Mouse (Mus musculus): ENCODE measurements around the gene Gm49321.

Gm49321 gene

DNA sequence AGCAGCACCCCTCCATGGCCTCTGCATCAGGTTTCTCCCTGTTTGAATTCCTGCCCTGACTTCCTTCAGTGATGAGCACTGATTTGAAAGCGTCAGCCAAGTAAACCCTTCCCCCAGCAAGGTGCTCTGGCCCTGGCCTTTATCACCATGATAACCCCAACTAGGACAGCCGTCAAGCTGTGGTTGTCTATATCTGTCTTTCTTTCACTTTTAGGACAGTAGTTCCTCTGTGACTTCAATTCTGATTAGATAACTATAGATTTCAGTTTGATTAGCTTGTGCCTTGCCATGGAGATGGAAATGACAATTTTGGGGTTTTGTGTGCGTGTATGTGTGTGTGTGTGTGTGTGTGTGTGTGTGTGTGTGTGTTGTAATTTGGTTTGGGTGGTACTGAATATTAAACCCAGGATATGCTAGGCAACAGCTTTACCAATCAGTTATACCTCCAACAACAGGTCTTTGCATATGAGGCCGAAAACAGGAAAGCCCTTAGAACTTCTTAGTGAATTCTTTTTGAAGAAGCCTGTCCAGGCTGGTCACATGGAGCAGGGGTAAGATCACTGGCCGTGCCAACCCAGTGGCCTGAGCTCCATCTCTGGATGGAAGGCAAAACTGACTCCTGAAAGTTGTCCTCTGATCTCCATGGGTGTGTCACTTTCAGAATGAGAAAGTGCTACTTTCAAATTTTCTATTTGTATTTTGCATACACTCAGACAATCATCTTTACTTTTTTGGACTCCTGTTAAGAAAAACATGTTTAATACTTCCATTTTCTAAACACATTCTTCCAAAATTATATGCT lies 33.1 kb upstream of the Gm49321 start:
- H3K4me1 ChIP-seq (replicated peaks; ENCODE audit: low read depth, low read length) = peaks cover 14% of the 10 kb centered on the region
- no peaks in the 10 kb centered on the region for H3K36me3 ChIP-seq (ENCODE audit: insufficient read depth, low read length)
- no peaks in the 10 kb centered on the region for H3K9me3 ChIP-seq (ENCODE audit: low read length)
- TF ChIP-seq NANOG (IDR thresholded peaks at IDR 0.05; ENCODE audit: borderline replicate concordance, low read length) (no peak), POU5F1 (IDR thresholded peaks at IDR 0.05; ENCODE audit: borderline replicate concordance, low read length) (no peak), CTCF (conservative IDR thresholded peaks at IDR 0.05; ENCODE audit: low read length) (no peak)
- H3K27me3 ChIP-seq (ENCODE audit: insufficient read depth, low read length) = no peaks in the 10 kb centered on the region
- H3K4me3 ChIP-seq (replicated peaks; ENCODE audit: low read length) = no peak overlapping the region

DNA sequence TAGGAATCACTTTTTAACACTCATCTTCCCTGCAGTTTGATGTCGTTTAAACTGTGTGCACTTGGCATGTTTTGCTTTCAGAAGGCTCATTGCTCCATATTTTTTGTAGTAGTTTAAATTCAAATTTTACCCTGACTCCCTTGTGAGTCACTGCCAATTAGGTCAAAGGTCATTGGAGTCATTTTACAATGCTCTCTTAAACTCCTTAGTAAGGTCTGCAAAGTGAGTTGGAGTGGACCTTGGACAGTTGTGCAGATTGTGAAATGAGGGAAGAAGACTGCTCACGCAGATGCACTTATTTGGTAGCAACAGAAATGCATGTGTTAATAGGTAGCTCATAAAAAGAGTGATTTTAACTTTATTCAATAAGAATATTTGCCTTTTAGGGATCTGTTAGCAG lies 32.4 kb upstream of the Gm49321 start:
- TF ChIP-seq POU5F1 (IDR thresholded peaks at IDR 0.05; ENCODE audit: borderline replicate concordance, low read length) = no peak
- no peak for TF ChIP-seq NANOG (IDR thresholded peaks at IDR 0.05; ENCODE audit: borderline replicate concordance, low read length)
- TF ChIP-seq CTCF (conservative IDR thresholded peaks at IDR 0.05; ENCODE audit: low read length) = no peak
- H3K4me3 ChIP-seq (replicated peaks; ENCODE audit: low read length) = no peak overlapping the region
- no peaks in the 10 kb centered on the region for H3K9me3 ChIP-seq (ENCODE audit: low read length)
- no peaks in the 10 kb centered on the region for H3K36me3 ChIP-seq (ENCODE audit: insufficient read depth, low read length)
- H3K4me1 ChIP-seq (replicated peaks; ENCODE audit: low read depth, low read length) = peaks cover 18% of the 10 kb centered on the region
- no peaks in the 10 kb centered on the region for H3K27me3 ChIP-seq (ENCODE audit: insufficient read depth, low read length)

DNA sequence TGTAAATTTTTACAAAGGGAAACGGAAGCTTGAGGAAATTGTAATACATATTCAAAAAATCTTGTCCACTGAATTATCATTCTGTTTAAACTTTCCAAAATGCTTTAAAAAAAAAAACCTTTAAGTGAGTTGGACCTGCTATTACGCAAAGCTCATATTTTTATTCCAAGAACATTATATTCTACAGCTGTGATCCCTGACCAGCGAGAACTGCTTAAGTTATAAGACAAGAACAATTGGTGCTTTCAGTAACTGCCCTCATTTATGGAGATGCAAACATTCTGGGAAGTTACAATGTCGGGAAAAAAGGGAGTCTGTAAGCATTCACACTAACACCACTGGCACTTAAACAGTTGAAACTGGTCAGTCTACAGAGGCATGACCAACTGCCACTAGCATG lies 31.9 kb upstream of the Gm49321 start:
- H3K4me1 ChIP-seq (replicated peaks; ENCODE audit: low read depth, low read length) = peaks cover 18% of the 10 kb centered on the region
- H3K27me3 ChIP-seq (ENCODE audit: insufficient read depth, low read length) = no peaks in the 10 kb centered on the region
- no peaks in the 10 kb centered on the region for H3K9me3 ChIP-seq (ENCODE audit: low read length)
- TF ChIP-seq CTCF (conservative IDR thresholded peaks at IDR 0.05; ENCODE audit: low read length) = no peak
- no peak for TF ChIP-seq POU5F1 (IDR thresholded peaks at IDR 0.05; ENCODE audit: borderline replicate concordance, low read length)
- no peak for TF ChIP-seq NANOG (IDR thresholded peaks at IDR 0.05; ENCODE audit: borderline replicate concordance, low read length)
- H3K4me3 ChIP-seq (replicated peaks; ENCODE audit: low read length) = no peak overlapping the region
- H3K36me3 ChIP-seq (ENCODE audit: insufficient read depth, low read length) = no peaks in the 10 kb centered on the region

DNA sequence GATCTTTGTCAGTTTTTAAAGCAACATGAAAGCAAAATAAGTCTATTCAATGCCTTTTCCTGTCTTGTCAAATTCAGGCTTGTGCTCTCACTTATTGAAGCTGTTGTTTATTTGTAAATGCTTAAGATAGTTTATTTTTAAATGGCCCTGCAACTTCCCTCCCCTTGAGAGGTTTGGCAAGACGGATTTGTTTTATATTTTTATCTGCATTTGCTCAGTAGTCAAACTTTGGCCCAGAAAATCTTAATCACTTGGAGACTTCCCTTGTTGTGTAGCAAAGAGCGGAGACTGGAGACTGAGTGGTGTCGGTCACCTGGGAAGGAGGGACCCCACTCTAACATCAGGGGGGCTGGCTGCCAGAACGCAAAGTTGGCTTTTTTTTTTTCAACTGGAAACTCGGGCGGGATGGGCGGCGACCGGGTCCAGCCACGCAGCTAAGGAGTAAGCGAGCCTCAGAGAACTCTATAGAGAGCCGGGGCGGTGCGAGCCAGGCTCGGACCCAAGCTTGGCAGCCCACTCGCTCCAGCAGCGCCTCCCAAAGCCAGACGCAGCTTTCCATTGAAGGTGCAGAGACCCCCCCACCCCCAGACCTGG lies 30.3 kb upstream of the Gm49321 start:
- H3K4me3 ChIP-seq (replicated peaks; ENCODE audit: low read length) = peak overlapping the region; percentile 92
- no peaks in the 10 kb centered on the region for H3K9me3 ChIP-seq (ENCODE audit: low read length)
- H3K4me1 ChIP-seq (replicated peaks; ENCODE audit: low read depth, low read length) = peaks cover 23% of the 10 kb centered on the region
- TF ChIP-seq POU5F1 (IDR thresholded peaks at IDR 0.05; ENCODE audit: borderline replicate concordance, low read length) = no peak
- TF ChIP-seq NANOG (IDR thresholded peaks at IDR 0.05; ENCODE audit: borderline replicate concordance, low read length) = no peak
- TF ChIP-seq CTCF (conservative IDR thresholded peaks at IDR 0.05; ENCODE audit: low read length) = no peak
- H3K27me3 ChIP-seq (ENCODE audit: insufficient read depth, low read length) = no peaks in the 10 kb centered on the region
- H3K36me3 ChIP-seq (ENCODE audit: insufficient read depth, low read length) = no peaks in the 10 kb centered on the region

DNA sequence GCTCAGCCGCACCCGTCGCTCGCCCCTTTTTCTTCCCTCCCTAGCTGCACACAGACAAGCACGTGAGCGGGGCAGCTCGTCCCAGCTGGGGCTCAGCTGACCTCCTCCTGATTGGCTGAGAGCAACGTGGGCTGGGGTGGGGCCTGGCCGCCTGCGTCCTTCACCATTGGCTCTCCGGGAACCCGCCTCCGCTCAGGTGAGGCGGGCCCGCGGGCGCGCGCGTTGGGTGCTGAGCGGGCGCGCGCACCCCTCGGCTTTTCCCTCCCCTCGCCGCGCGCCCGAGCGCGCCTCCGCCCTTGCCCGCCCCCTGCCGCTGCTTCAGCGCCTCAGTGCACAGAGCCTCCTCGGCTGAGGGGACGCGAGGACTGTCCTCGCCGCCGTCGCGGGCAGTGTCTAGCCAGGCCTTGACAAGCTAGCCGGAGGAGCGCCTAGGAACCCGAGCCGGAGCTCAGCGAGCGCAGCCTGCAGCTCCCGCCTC lies 29.7 kb upstream of the Gm49321 start:
- H3K27me3 ChIP-seq (ENCODE audit: insufficient read depth, low read length) = no peaks in the 10 kb centered on the region
- peaks cover 23% of the 10 kb centered on the region for H3K4me1 ChIP-seq (replicated peaks; ENCODE audit: low read depth, low read length)
- H3K36me3 ChIP-seq (ENCODE audit: insufficient read depth, low read length) = no peaks in the 10 kb centered on the region
- H3K9me3 ChIP-seq (ENCODE audit: low read length) = no peaks in the 10 kb centered on the region
- TF ChIP-seq CTCF (conservative IDR thresholded peaks at IDR 0.05; ENCODE audit: low read length) (no peak), NANOG (IDR thresholded peaks at IDR 0.05; ENCODE audit: borderline replicate concordance, low read length) (no peak), POU5F1 (IDR thresholded peaks at IDR 0.05; ENCODE audit: borderline replicate concordance, low read length) (no peak)
- H3K4me3 ChIP-seq (replicated peaks; ENCODE audit: low read length) = peak overlapping the region; percentile 92

DNA sequence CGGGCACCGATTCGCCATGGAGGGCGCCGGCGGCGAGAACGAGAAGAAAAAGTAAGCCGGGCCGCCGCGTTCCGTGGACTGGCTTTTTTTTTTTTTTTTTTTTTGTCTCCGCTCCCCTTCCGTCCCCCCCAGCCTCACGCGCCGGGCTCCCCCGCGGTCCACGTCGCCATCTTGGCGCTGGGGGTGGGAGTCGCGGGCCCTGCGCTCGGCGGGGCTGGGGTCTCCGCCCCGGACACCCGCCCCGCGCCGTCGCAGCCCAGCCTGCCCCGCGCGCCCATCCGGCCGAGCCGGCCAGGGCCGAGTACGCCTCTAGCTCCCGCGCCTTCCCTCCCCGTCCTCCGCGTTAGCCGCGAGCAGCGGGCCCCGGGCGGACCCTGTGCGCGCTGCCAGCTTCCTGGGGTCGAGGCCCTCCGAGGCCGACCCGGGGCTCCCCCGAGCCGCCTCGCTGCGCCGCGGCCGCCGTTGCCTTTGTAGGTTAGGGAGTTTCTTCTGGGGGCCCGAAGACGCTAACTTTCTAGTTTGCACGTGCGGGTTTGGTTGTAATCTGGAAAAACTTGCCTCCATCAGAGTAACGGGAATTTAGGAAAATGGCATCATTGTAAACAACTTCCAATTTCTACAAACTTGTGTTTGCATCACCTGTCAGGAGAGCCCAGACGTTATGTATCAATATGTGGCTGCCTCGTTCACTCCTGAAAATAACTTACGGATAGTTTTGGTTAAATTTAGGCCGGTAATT lies 29.0 kb upstream of the Gm49321 start:
- peak overlapping the region; percentile 92 for H3K4me3 ChIP-seq (replicated peaks; ENCODE audit: low read length)
- TF ChIP-seq NANOG (IDR thresholded peaks at IDR 0.05; ENCODE audit: borderline replicate concordance, low read length) (no peak), CTCF (conservative IDR thresholded peaks at IDR 0.05; ENCODE audit: low read length) (no peak), POU5F1 (IDR thresholded peaks at IDR 0.05; ENCODE audit: borderline replicate concordance, low read length) (no peak)
- H3K9me3 ChIP-seq (ENCODE audit: low read length) = no peaks in the 10 kb centered on the region
- H3K27me3 ChIP-seq (ENCODE audit: insufficient read depth, low read length) = no peaks in the 10 kb centered on the region
- peaks cover 23% of the 10 kb centered on the region for H3K4me1 ChIP-seq (replicated peaks; ENCODE audit: low read depth, low read length)
- H3K36me3 ChIP-seq (ENCODE audit: insufficient read depth, low read length) = no peaks in the 10 kb centered on the region

DNA sequence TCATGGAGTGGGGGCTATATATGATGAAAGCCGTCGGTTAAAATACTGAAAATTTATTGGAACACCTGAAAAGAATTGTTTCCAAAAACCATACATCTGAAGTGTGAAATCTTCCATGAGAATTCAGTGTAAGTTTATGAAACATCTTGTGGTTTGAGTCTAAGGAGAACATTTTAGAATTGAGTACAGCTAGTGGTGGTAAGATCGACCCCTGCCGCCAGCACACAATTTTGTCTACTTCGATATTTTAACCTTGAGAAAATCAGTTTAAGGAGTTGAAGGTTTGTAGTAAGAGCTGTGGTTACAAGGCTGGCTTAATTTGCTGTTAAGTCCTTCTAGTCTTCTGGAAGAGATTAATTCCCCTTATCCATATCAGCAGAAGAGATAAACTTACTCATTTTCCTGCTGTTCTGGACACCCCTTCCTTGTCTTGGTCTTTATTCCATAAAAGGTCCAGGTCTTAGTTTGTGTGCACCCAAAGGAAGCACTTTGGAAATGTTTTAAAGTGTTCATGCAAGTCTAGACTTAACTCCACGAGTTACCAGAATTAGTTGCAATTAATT lies 28.4 kb upstream of the Gm49321 start:
- H3K36me3 ChIP-seq (ENCODE audit: insufficient read depth, low read length) = no peaks in the 10 kb centered on the region
- no peak for TF ChIP-seq NANOG (IDR thresholded peaks at IDR 0.05; ENCODE audit: borderline replicate concordance, low read length)
- no peak for TF ChIP-seq CTCF (conservative IDR thresholded peaks at IDR 0.05; ENCODE audit: low read length)
- TF ChIP-seq POU5F1 (IDR thresholded peaks at IDR 0.05; ENCODE audit: borderline replicate concordance, low read length) = no peak
- no peaks in the 10 kb centered on the region for H3K27me3 ChIP-seq (ENCODE audit: insufficient read depth, low read length)
- no peaks in the 10 kb centered on the region for H3K9me3 ChIP-seq (ENCODE audit: low read length)
- H3K4me1 ChIP-seq (replicated peaks; ENCODE audit: low read depth, low read length) = peaks cover 23% of the 10 kb centered on the region
- H3K4me3 ChIP-seq (replicated peaks; ENCODE audit: low read length) = peak overlapping the region; percentile 92

DNA sequence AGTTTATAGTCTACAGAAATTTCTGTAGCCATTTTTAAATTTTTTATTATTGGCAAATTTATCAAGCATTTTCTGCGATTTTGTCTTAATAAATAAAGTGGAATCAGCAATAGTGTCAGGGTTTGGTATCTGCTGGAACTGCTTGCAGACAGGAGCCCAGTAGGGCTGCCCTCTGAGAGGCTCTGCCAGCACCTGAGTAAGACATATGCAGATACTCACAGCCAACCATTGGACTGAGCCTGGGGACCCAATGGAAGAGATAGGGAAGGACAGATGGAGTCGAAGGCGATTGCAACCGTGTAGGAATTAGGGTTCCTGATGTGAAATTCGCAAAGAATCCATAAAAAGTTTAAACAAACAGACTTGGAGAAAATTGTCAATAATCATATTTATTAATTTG lies 19.0 kb upstream of the Gm49321 start:
- H3K36me3 ChIP-seq (ENCODE audit: insufficient read depth, low read length) = no peaks in the 10 kb centered on the region
- no peaks in the 10 kb centered on the region for H3K4me1 ChIP-seq (replicated peaks; ENCODE audit: low read depth, low read length)
- H3K27me3 ChIP-seq (ENCODE audit: insufficient read depth, low read length) = no peaks in the 10 kb centered on the region
- TF ChIP-seq POU5F1 (IDR thresholded peaks at IDR 0.05; ENCODE audit: borderline replicate concordance, low read length) = no peak
- no peak for TF ChIP-seq CTCF (conservative IDR thresholded peaks at IDR 0.05; ENCODE audit: low read length)
- no peak for TF ChIP-seq NANOG (IDR thresholded peaks at IDR 0.05; ENCODE audit: borderline replicate concordance, low read length)
- no peaks in the 10 kb centered on the region for H3K9me3 ChIP-seq (ENCODE audit: low read length)
- no peak overlapping the region for H3K4me3 ChIP-seq (replicated peaks; ENCODE audit: low read length)

Data from E14TG2a.4 (cell line).